Mouse (Mus musculus): ENCODE results near the gene Gm10217. TPM values are rescaled to one million over a fixed set of nuclear protein-coding genes. Genes with fewer than 3 reads are reported as not detected.

Gm10217 gene
- polyA plus RNA-seq (2014; fragmentation: Nextera tagmentation; extraction: Ambion mirVana), result not detected in 2 replicates

DNA sequence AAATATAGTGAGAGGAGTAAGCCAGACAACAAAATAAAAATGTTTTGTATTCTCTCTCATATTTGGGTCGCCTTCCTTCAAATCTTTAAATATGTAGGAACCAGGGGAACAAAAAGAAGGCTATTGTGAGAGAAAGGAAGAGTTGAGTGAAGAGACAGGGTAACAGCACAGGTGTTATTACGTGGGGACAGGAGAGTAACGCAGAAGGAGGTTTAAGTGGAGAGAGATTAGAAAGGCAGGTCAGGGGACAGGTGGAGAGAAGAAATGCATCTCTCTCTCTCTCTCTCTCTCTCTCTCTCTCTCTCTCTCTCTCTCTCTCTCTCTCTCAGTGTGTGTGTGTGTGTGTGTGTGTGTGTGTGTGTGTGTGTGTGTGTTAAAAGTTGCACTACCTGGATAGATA is at the start of gene Gm10217:
Gm10217 (plus strand) TSS at position 301 of the 400 bp plus-strand sequence.
- ATAC-seq (ENCODE audit: low read depth) (no peak), DNase-seq (ENCODE audit: low spot score) (no peak)
- Histone ChIP-seq H3K9ac (ENCODE audit: low read depth, low read length) (no peak within 1 kb of the TSS), H3K36me3 (ENCODE audit: control insufficient read depth, insufficient read depth, low read length) (no peaks in the 10 kb centered on the region), H3K27me3 (replicated peaks; ENCODE audit: control insufficient read depth, insufficient read depth, low read length) (no peaks in the 10 kb centered on the region), H3K4me2 (ENCODE audit: low read depth, low read length) (no peak within 1 kb of the TSS), H3K4me3 (ENCODE audit: low read depth, low read length) (no peak within 1 kb of the TSS), H3K9me3 (ENCODE audit: control insufficient read depth, low read length) (no peaks in the 10 kb centered on the region), H3K4me1 (ENCODE audit: control insufficient read depth, insufficient read depth, low read length) (no peaks in the 10 kb centered on the region), H3K27ac (replicated peaks; ENCODE audit: low read depth, low read length) (no peak within 1 kb of the TSS)
- 82% methylated on average over 3 of the region's 3 CpGs for WGBS

DNA sequence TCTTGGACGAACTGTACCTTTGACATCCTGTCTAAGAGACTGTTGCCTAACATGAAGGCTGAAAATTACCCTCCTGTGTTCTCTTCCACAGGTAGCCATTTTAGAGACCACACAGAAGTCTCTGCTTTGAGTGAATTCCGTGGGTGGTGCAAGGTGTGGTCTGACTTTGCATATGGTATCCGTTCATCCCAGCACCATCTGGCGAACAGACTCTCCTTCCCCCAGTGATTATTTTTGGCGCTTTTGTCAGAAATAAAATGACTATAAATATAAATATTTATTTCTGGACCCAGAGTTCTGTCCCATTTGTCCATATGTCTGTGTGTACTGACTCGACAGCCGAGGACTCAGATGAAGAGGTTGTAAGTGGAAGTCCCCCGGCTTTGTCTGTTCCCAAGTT is 39.3 kb upstream of the Gm10217 start:
- no peak overlapping the region for H3K27ac ChIP-seq (replicated peaks; ENCODE audit: low read depth, low read length)
- ATAC-seq (ENCODE audit: low read depth) (no peak), DNase-seq (ENCODE audit: low spot score) (peak; percentile 14)
- H3K36me3 ChIP-seq (ENCODE audit: control insufficient read depth, insufficient read depth, low read length), result no peaks in the 10 kb centered on the region
- H3K4me2 ChIP-seq (ENCODE audit: low read depth, low read length), result no peak overlapping the region
- 61% methylated on average over 8 of the region's 8 CpGs for WGBS
- H3K4me3 ChIP-seq (ENCODE audit: low read depth, low read length), result no peak overlapping the region
- no peak overlapping the region for H3K9ac ChIP-seq (ENCODE audit: low read depth, low read length)
- H3K4me1 ChIP-seq (ENCODE audit: control insufficient read depth, insufficient read depth, low read length), result no peaks in the 10 kb centered on the region
- no peaks in the 10 kb centered on the region for H3K27me3 ChIP-seq (replicated peaks; ENCODE audit: control insufficient read depth, insufficient read depth, low read length)
- H3K9me3 ChIP-seq (ENCODE audit: control insufficient read depth, low read length), result no peaks in the 10 kb centered on the region

DNA sequence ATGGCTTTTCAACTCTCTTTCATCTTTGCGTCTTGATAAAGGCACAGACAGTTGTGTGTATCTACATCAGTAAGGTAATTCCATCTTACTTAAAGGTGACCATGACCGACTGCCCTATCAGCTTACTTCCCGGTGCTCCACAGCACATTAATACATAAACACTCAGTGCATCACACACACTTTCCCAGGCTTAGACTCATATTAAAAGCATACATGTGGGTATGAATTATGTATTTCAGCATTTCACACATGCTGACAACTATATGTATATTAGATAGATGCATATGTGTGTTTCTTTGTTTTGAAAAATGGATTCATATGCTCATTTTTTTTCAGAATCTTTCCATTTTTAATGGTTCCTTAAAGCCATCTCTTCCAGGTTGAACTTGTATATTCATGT is 23.8 kb upstream of the Gm10217 start:
- 90% methylated on average over 3 of the region's 3 CpGs for WGBS
- ATAC-seq (ENCODE audit: low read depth), result no peak

DNA sequence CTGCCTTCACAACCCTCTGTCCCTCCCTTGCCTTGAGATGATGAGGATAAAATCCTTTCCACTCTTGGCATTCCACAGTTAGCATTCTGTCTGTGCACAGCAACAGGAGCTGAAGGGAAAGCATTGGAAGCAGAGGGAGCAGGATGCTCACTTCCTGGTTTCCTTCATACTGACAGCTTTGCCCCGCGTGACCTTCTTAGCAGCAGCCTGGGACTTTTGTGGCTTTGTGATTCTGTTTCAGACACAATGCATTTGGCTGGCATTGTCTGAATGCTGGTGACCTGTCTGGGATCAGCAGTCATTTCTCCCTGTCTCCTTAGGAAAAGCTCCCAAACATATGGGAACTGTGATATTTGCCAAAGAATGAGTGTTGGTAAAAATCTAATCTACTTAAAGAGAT is 4.8 kb upstream of the Gm10217 start:
- Histone ChIP-seq H3K4me3 (ENCODE audit: low read depth, low read length) (no peak overlapping the region), H3K4me2 (ENCODE audit: low read depth, low read length) (no peak overlapping the region), H3K36me3 (ENCODE audit: control insufficient read depth, insufficient read depth, low read length) (no peaks in the 10 kb centered on the region), H3K9me3 (ENCODE audit: control insufficient read depth, low read length) (no peaks in the 10 kb centered on the region), H3K27ac (replicated peaks; ENCODE audit: low read depth, low read length) (no peak overlapping the region), H3K27me3 (replicated peaks; ENCODE audit: control insufficient read depth, insufficient read depth, low read length) (no peaks in the 10 kb centered on the region), H3K4me1 (ENCODE audit: control insufficient read depth, insufficient read depth, low read length) (no peaks in the 10 kb centered on the region), H3K9ac (ENCODE audit: low read depth, low read length) (no peak overlapping the region)
- 25% methylated on average over 2 of the region's 2 CpGs for WGBS
- no peak for ATAC-seq (ENCODE audit: low read depth)
- DNase-seq (ENCODE audit: low spot score), result peak; percentile 13

More for the DNA sequence above, 23.8 kb upstream of the Gm10217 start:
- Histone ChIP-seq H3K27me3 (replicated peaks; ENCODE audit: control insufficient read depth, insufficient read depth, low read length) (no peaks in the 10 kb centered on the region), H3K9me3 (ENCODE audit: control insufficient read depth, low read length) (no peaks in the 10 kb centered on the region), H3K36me3 (ENCODE audit: control insufficient read depth, insufficient read depth, low read length) (no peaks in the 10 kb centered on the region), H3K4me1 (ENCODE audit: control insufficient read depth, insufficient read depth, low read length) (no peaks in the 10 kb centered on the region), H3K4me3 (ENCODE audit: low read depth, low read length) (no peak overlapping the region), H3K27ac (replicated peaks; ENCODE audit: low read depth, low read length) (no peak overlapping the region), H3K9ac (ENCODE audit: low read depth, low read length) (no peak overlapping the region), H3K4me2 (ENCODE audit: low read depth, low read length) (no peak overlapping the region)
- no peak for DNase-seq (ENCODE audit: low spot score)

DNA sequence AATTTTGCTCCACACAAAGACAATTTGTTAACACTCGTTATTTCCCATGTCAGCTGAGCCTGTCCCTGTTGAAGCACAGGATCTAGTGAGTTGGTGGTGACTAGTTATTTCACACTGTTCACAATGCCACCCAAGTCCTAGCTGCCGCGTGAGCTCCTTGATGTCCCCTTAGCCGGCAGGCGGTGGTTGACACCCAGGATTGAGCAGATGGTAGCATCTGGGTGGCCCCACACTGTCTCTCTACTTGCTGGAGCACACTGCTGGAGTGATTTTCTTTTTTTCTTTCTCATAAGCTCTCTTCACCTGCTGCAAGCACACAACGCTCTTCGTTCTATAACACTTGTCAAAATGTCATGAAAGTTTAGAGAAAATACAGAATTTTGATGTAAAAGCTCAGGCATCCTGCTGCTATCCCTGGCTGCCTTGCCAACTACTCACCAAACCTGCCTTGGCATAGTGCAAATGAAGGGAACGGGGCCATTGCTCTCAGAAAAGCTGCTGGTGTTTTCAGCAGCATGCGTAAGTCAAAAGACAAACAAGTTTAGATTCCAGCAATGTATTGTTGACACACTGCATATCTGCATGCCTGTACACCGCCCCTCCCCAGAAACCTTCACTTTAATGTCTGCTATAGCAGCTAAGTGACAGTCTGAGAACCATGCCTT is 3.4 kb upstream of the Gm10217 start:
- Histone ChIP-seq H3K27ac (replicated peaks; ENCODE audit: low read depth, low read length) (no peak overlapping the region), H3K27me3 (replicated peaks; ENCODE audit: control insufficient read depth, insufficient read depth, low read length) (no peaks in the 10 kb centered on the region), H3K4me3 (ENCODE audit: low read depth, low read length) (no peak overlapping the region), H3K9ac (ENCODE audit: low read depth, low read length) (no peak overlapping the region), H3K4me2 (ENCODE audit: low read depth, low read length) (no peak overlapping the region), H3K36me3 (ENCODE audit: control insufficient read depth, insufficient read depth, low read length) (no peaks in the 10 kb centered on the region), H3K4me1 (ENCODE audit: control insufficient read depth, insufficient read depth, low read length) (no peaks in the 10 kb centered on the region), H3K9me3 (ENCODE audit: control insufficient read depth, low read length) (no peaks in the 10 kb centered on the region)
- ATAC-seq (ENCODE audit: low read depth) (no peak), DNase-seq (ENCODE audit: low spot score) (no peak)
- WGBS, result 72% methylated on average over 10 of the region's 10 CpGs

DNA sequence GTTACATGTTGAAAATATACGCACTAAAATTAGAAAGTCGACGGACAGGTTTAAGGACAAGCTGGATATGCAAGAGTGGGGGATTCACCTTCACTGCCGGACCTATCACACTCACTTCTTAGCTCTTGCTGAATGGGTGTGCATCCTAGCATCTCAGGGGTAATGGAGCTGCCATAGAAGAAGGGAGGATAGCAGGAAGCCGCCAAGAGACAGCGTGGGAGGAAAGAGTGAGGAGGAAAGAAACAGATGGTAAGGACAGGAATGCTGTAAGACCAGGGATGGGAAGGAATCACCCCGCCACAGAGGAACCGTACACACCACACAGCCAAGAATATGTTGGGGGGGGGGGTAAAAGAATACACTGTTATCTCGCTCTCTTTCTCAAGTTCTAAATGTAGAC is 1.1 kb downstream of the Gm10217 start:
- 82% methylated on average over 9 of the region's 9 CpGs for WGBS
- ATAC-seq (ENCODE audit: low read depth) (no peak), DNase-seq (ENCODE audit: low spot score) (no peak)
- no peaks in the 10 kb centered on the region for H3K4me1 ChIP-seq (ENCODE audit: control insufficient read depth, insufficient read depth, low read length)
- no peak overlapping the region for H3K9ac ChIP-seq (ENCODE audit: low read depth, low read length)
- no peak overlapping the region for H3K4me2 ChIP-seq (ENCODE audit: low read depth, low read length)
- H3K36me3 ChIP-seq (ENCODE audit: control insufficient read depth, insufficient read depth, low read length), result no peaks in the 10 kb centered on the region
- no peaks in the 10 kb centered on the region for H3K9me3 ChIP-seq (ENCODE audit: control insufficient read depth, low read length)
- no peak overlapping the region for H3K4me3 ChIP-seq (ENCODE audit: low read depth, low read length)
- no peaks in the 10 kb centered on the region for H3K27me3 ChIP-seq (replicated peaks; ENCODE audit: control insufficient read depth, insufficient read depth, low read length)
- H3K27ac ChIP-seq (replicated peaks; ENCODE audit: low read depth, low read length), result no peak overlapping the region

DNA sequence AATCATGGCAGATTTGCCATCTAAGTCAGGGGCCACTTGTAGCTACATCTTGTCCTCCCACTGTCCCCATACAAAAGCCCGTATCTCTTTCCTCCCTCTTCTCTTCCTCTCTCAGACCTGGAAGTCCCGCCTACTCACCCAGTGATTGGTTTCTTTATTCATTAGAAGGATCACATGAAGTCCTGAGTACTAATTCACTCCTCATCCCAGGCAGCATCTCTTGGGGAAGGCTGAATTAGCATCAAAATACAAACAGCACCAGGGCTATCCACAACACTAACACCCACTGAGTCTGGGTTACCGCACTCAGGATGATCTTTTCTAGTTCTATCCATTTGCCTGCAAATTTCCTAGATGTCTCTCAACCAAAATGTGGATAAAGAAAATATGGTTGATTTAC is 4.0 kb downstream of the Gm10217 start:
- WGBS, result 57% methylated on average over 3 of the region's 3 CpGs
- Histone ChIP-seq H3K27me3 (replicated peaks; ENCODE audit: control insufficient read depth, insufficient read depth, low read length) (no peaks in the 10 kb centered on the region), H3K4me1 (ENCODE audit: control insufficient read depth, insufficient read depth, low read length) (no peaks in the 10 kb centered on the region), H3K4me3 (ENCODE audit: low read depth, low read length) (no peak overlapping the region), H3K27ac (replicated peaks; ENCODE audit: low read depth, low read length) (no peak overlapping the region), H3K9ac (ENCODE audit: low read depth, low read length) (no peak overlapping the region), H3K4me2 (ENCODE audit: low read depth, low read length) (no peak overlapping the region), H3K9me3 (ENCODE audit: control insufficient read depth, low read length) (no peaks in the 10 kb centered on the region), H3K36me3 (ENCODE audit: control insufficient read depth, insufficient read depth, low read length) (no peaks in the 10 kb centered on the region)
- ATAC-seq (ENCODE audit: low read depth), result no peak
- no peak for DNase-seq (ENCODE audit: low spot score)

DNA sequence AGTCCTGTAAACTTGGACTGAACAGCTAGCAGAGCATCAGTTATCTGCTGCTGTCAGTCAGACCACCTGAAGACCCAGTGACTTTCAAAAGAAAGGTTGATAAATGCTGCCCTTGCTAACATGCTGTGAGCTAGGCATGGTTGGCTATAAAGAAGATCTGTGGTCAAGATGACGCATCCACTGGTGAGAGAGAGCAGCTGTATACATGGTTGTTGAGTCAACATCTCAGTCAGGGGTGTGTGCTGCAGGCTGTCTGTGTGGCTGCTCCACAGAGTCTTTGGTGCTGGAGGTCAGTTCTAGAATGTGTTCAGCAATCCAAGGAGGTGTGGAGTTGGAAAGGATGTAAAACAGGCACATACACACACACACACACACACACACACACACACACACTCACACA is 12.2 kb downstream of the Gm10217 start:
- Histone ChIP-seq H3K9ac (ENCODE audit: low read depth, low read length) (no peak overlapping the region), H3K36me3 (ENCODE audit: control insufficient read depth, insufficient read depth, low read length) (no peaks in the 10 kb centered on the region), H3K27ac (replicated peaks; ENCODE audit: low read depth, low read length) (no peak overlapping the region), H3K9me3 (ENCODE audit: control insufficient read depth, low read length) (no peaks in the 10 kb centered on the region), H3K4me2 (ENCODE audit: low read depth, low read length) (no peak overlapping the region), H3K4me1 (ENCODE audit: control insufficient read depth, insufficient read depth, low read length) (no peaks in the 10 kb centered on the region), H3K27me3 (replicated peaks; ENCODE audit: control insufficient read depth, insufficient read depth, low read length) (no peaks in the 10 kb centered on the region), H3K4me3 (ENCODE audit: low read depth, low read length) (no peak overlapping the region)
- ATAC-seq (ENCODE audit: low read depth), result no peak
- DNase-seq (ENCODE audit: low spot score), result no peak
- 84% methylated on average over 1 of the region's 1 CpGs for WGBS

DNA sequence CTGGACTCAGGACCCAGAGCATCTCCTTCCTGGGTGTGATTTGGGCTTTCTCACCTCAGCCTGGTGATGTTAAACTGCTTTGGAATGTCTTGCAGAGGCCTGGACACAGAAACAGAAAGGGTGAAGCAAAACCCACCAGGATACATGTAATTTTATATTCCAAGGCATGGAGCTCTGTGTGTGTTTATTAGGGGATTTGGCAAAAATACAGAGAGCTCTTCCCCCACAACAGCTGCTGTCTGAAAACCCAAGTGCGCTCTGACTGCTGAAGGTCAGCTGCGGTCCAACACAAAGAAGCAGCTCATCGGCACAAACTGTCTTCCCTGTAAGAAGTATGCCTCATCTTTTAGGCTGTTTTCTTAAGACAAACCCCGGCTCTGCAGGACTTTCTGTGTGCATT is 15.9 kb downstream of the Gm10217 start:
- Histone ChIP-seq H3K9me3 (ENCODE audit: control insufficient read depth, low read length) (no peaks in the 10 kb centered on the region), H3K9ac (ENCODE audit: low read depth, low read length) (no peak overlapping the region), H3K36me3 (ENCODE audit: control insufficient read depth, insufficient read depth, low read length) (no peaks in the 10 kb centered on the region), H3K4me3 (ENCODE audit: low read depth, low read length) (no peak overlapping the region), H3K27me3 (replicated peaks; ENCODE audit: control insufficient read depth, insufficient read depth, low read length) (no peaks in the 10 kb centered on the region), H3K27ac (replicated peaks; ENCODE audit: low read depth, low read length) (no peak overlapping the region), H3K4me1 (ENCODE audit: control insufficient read depth, insufficient read depth, low read length) (no peaks in the 10 kb centered on the region), H3K4me2 (ENCODE audit: low read depth, low read length) (no peak overlapping the region)
- WGBS, result 58% methylated on average over 4 of the region's 4 CpGs
- no peak for ATAC-seq (ENCODE audit: low read depth)
- DNase-seq (ENCODE audit: low spot score), result peak; percentile 41
